Mouse (Mus musculus): Measurements from ENCODE around the gene Gm48551.

DNA sequence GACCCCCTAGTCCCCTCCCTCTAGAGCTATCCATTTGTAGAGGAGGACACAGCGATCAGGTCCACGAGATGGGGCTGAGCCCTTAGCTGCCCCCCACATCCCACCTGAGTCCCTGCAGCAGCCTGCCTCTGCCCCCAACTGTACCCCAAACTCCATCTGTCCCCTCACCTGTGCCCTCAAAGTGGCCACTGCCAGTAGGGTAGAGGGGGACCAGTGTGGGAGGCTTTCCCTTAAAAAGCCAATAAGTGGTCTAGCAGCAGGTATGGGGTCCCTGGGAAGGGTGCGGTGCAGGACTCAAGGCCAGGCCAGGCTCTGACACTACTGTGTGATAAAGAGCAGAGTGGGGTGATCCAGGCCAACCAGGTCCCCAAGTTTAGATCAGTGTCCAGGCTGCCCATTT is 43.1 kb downstream of the Gm48551 start:
- no peak for TF ChIP-seq CTCF (IDR thresholded peaks at IDR 0.05; ENCODE audit: insufficient read depth, low read length)
- no peak for TF ChIP-seq POLR2A (IDR thresholded peaks at IDR 0.05; ENCODE audit: borderline replicate concordance, extremely low read depth, low read depth, low read length)

Measured in lung, adult 2 months (tissue).